Mouse (Mus musculus) limb, embryonic 14.5 days (tissue): ENCODE measurements around the gene Fitm2. TPM values are rescaled to one million over a fixed set of nuclear protein-coding genes. Genes with fewer than 3 reads are reported as not detected.

Source experiments
- ATAC-seq: fragments of 200-750 bp; cut with Nextera tagmentation; 2 replicates; pipeline ENCODE4 v1.8.0; 2017; ENCODE audit warnings: low read depth, moderate number of reproducible peaks, moderate TSS enrichment; ENCODE audit not compliant: low FRiP score
- DNase-seq: peaks from one replicate; pipeline ENCODE4 v3.0.0-alpha.2; 2015; ENCODE audit warnings: low spot score
- H3K27ac ChIP-seq: fragments of 300-500 bp; sonication (generic); replicated peaks from 2 replicates; pipeline ENCODE4 v1.5.1; 2014; ENCODE audit warnings: low read depth, mild to moderate bottlenecking, low read length, moderate library complexity, mixed read lengths
- H3K27me3 ChIP-seq: fragments of 300-500 bp; sonication (generic); 2 replicates; pipeline ENCODE4 v1.6.1; 2014; ENCODE audit warnings: low read length, mixed read lengths; ENCODE audit not compliant: control insufficient read depth, insufficient read depth
- H3K36me3 ChIP-seq: fragments of 300-500 bp; sonication (generic); 2 replicates; pipeline ENCODE4 v1.6.1; 2014; ENCODE audit warnings: mild to moderate bottlenecking, low read length, moderate library complexity, mixed read lengths; ENCODE audit not compliant: control insufficient read depth, insufficient read depth
- H3K4me1 ChIP-seq: fragments of 300-500 bp; sonication (generic); 2 replicates; pipeline ENCODE4 v1.6.1; 2014; ENCODE audit warnings: antibody characterized with exemption, low read length, mixed read lengths; ENCODE audit not compliant: control insufficient read depth, insufficient read depth
- H3K4me2 ChIP-seq: fragments of 300-500 bp; sonication (generic); replicated peaks from 2 replicates; pipeline ENCODE4 v1.6.1; 2014; ENCODE audit warnings: low read depth, mild to moderate bottlenecking, low read length, moderate library complexity; ENCODE audit not compliant: severe bottlenecking
- H3K4me3 ChIP-seq: fragments of 300-500 bp; sonication (generic); replicated peaks from 2 replicates; pipeline ENCODE4 v1.5.1; 2014; ENCODE audit warnings: low read length
- H3K9ac ChIP-seq: fragments of 300-500 bp; sonication (generic); 2 replicates; pipeline ENCODE4 v1.6.1; 2014; ENCODE audit warnings: mild to moderate bottlenecking, low read depth, low read length, moderate library complexity; ENCODE audit not compliant: severe bottlenecking
- H3K9me3 ChIP-seq: fragments of 300-500 bp; sonication (generic); 2 replicates; pipeline ENCODE4 v1.6.1; 2016; ENCODE audit warnings: low read length; ENCODE audit not compliant: control insufficient read depth
- POLR2A ChIP-seq: fragments of 200-500 bp; IDR thresholded peaks from 2 replicates; pipeline ENCODE4 v1.8.0; 2012; ENCODE audit warnings: inconsistent platforms, mild to moderate bottlenecking, moderate library complexity, borderline replicate concordance; ENCODE audit not compliant: insufficient read depth, insufficient read length; ENCODE audit errors: extremely low read depth
- WGBS: fragments of 180-500 bp; shearing (Covaris S2); extraction: QIAGEN DNeasy Blood & Tissue Kit; methylation state at CpG from one replicate; pipeline ENCODE4 v1.1.7; 2014; 5-methylcytosine and 5-hydroxymethylcytosine counted together
- polyA plus RNA-seq, 2 experiments: library from polyadenylated mRNA; depleted of rRNA in 1 of 2; stranded (reverse) in 1 of 2; unstranded in 1 of 2; fragments of >200 nt; fragmentation: Nextera tagmentation in 1 of 2; extraction: Ambion mirVana in 1 of 2; gene quantifications; 2 replicates each; pipeline versions ENCODE4 v1.2.1 to v1.2.3; 2012 to 2014

The Fitm2 gene
- polyA plus RNA-seq, 2 experiments, result 7.5 to 9.5 TPM

DNA sequence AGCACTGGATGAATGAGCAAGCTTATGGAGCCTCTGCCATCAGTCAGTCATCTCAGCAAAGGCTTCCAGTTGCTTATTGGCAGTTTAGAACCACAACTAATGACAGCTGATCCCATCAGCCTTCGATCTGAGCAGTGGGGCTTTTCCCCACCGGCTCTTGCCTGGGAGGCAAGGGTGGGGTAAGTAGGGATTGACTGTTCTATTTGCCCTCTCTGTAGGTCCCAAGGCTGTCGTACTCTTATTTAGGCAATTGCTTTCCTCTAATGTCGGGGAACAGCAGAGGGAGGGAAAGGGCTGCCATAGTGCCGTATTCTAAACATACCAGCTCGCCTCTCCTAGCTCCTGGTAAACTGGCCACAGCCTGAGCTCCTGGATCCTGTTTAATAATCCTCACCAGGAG is 47.8 kb downstream of the Fitm2 start, which contains the start of gene Oser1:
Oser1 (minus strand) TSS at position 101 of the 400 bp plus-strand sequence.
- TF ChIP-seq POLR2A, result no peak
- Histone ChIP-seq H3K4me3 (no peak within 1 kb of the TSS), H3K4me2 (no peak within 1 kb of the TSS), H3K36me3 (no peaks in the 10 kb centered on the region), H3K4me1 (peaks cover 8% of the 10 kb centered on the region), H3K27me3 (no peaks in the 10 kb centered on the region), H3K9me3 (no peaks in the 10 kb centered on the region), H3K27ac (no peak within 1 kb of the TSS), H3K9ac (no peak within 1 kb of the TSS)
- ATAC-seq (no peak), DNase-seq (no peak)
- 76% methylated on average over 6 of the region's 6 CpGs for WGBS

DNA sequence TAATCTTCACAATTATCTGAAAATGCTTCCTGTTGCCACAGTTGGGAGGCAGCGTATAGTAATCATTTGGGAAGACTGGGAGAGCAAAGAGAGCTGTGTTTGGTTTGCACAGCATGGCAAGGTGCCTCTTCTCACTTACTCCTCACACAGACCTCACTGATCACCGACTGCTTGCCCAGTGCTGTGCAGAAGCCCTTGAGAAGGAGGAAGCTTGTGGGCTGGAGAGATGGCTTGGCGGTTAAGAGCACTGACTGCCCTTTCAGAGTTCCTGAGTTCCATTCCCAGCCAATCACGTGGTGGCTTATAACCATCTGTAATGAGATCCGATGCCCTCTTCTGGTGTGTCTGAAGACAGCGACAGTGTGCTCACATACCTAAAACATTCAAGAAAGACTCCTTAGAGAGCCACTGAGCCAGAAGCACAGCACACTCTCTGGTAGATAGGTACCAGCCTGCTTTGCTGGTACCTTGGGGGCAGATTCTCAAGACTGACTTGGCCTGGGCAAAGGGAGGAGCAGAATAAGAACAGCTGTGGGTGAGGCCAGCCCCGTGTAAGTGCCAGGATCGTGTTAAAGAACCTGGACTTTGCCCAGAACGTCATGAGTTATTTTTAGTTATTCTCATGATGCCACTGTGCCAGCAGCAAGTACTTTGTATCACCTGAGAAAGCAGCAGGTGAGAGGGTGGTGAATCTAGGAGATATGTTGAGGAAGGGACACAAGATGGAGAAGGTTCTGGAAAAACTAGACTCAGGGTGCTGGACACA is 49.4 kb downstream of the Fitm2 start:
- Histone ChIP-seq H3K9me3 (no peaks in the 10 kb centered on the region), H3K27ac (no peak overlapping the region), H3K4me1 (peaks cover 12% of the 10 kb centered on the region), H3K36me3 (no peaks in the 10 kb centered on the region), H3K4me2 (no peak overlapping the region), H3K27me3 (no peaks in the 10 kb centered on the region), H3K9ac (no peak overlapping the region), H3K4me3 (no peak overlapping the region)
- no peak for ATAC-seq
- no peak for TF ChIP-seq POLR2A
- WGBS, result 80% methylated on average over 9 of the region's 9 CpGs
- DNase-seq, result no peak

DNA sequence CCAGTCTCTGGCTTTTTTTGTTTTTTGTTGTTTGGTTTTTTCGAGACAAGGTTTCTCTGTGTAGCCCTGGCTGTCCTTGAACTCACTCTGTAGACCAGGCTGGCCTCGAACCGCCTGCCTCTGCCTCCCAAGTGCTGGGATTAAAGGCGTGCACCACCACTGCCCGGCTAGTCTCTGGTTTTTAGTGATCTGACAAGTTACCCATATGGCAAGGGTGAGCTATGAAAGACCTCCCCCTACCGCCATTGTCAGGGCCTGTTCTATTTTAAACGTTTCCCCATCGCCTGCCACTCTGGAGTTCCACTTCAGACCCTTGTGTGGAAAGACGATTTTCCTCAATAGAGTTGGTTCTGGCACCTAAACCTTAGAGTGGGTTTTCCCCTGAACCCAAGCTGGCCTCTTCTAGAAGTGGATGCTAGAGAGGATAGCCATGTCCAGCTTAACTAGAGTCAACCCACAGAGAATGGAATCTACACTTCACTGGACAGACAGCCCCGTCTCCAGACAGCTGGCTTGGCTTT is 52.0 kb downstream of the Fitm2 start:
- H3K4me1 ChIP-seq, result peaks cover 20% of the 10 kb centered on the region
- H3K27ac ChIP-seq, result no peak overlapping the region
- 40% methylated on average over 10 of the region's 10 CpGs for WGBS
- no peaks in the 10 kb centered on the region for H3K27me3 ChIP-seq
- TF ChIP-seq POLR2A, result no peak
- ATAC-seq, result no peak
- peak overlapping the region; percentile 46 for H3K9ac ChIP-seq
- no peak for DNase-seq
- H3K36me3 ChIP-seq, result no peaks in the 10 kb centered on the region
- peak overlapping the region; percentile 73 for H3K4me3 ChIP-seq
- no peaks in the 10 kb centered on the region for H3K9me3 ChIP-seq
- peak overlapping the region; percentile 58 for H3K4me2 ChIP-seq

DNA sequence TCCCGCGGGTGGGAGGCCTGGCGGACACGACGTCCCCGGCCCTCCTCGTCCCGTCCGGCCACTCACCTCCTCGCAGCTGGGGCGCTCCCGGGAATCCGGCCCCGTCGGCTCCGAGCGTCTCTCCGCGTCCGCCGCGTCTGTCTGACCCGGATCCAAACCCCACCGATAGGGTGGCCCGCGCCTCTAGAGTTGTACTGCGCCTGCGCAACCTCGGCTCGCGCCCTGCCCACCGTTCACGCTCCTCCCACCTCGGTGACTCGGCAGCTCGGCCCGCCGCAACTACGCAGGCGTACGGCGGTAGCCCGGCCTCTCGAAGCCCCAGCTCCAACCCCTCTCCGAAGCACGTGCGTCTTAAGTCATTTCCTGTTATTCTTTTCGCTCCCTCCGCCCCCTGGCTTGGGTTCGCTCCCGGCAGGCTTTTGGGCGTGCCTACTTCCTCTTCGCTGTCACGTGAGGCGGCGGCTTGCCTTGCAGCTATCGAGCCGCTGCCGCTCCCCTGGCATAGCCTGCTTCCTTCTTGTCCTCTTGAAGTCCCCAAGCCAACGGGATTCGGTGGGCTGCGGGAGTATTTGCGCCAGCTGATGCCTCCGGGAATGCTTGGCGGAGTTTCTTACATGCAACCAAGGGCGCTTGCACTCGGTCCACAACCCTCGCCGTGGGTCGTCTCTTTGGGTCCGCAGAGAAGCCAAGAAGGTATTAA is 52.9 kb downstream of the Fitm2 start:
- peak overlapping the region; percentile 73 for H3K4me3 ChIP-seq
- DNase-seq (peak; percentile 97), ATAC-seq (peak; percentile 99)
- peak overlapping the region; percentile 70 for H3K27ac ChIP-seq
- peaks cover 20% of the 10 kb centered on the region for H3K4me1 ChIP-seq
- H3K4me2 ChIP-seq, result peak overlapping the region; percentile 58
- peak overlapping the region; percentile 88 for H3K9ac ChIP-seq
- peaks cover 6% of the 10 kb centered on the region for H3K36me3 ChIP-seq
- H3K9me3 ChIP-seq, result no peaks in the 10 kb centered on the region
- peak; percentile 83; the same call in 1 of the 2 replicates for TF ChIP-seq POLR2A
- H3K27me3 ChIP-seq, result no peaks in the 10 kb centered on the region
- WGBS, result under 1% methylated on average over 50 of the region's 71 CpGs

DNA sequence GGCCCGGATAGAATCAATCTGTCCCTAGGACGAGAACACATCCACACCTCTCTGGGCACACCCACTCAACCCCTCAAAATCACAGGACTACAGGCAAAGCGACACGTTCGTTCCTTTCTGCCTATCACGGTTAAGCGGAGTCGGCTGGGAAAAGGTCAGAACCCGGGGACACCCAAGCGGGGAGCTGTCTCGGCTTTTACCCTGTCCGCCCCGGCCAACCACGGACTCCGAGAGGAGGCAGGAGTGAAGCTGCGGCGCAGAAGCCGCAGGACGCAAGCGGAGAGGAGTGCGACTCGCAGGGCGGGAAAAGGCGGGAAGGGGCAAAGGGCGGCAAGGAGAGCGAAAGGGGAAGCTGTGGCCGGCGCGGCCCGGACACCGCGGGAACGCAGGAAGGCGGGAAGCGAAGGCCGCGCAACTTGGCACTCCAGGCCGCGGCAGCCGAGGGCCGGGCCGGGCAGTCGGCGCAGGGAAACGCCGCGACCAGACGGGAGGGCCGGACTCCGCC is 53.5 kb downstream of the Fitm2 start:
- Histone ChIP-seq H3K27me3 (no peaks in the 10 kb centered on the region), H3K9me3 (no peaks in the 10 kb centered on the region), H3K36me3 (peaks cover 11% of the 10 kb centered on the region), H3K4me2 (peak overlapping the region; percentile 58), H3K9ac (peak overlapping the region; percentile 88), H3K4me1 (peaks cover 20% of the 10 kb centered on the region), H3K27ac (peak overlapping the region; percentile 70), H3K4me3 (peak overlapping the region; percentile 73)
- WGBS, result under 1% methylated on average over 35 of the region's 50 CpGs
- TF ChIP-seq POLR2A, result no peak
- ATAC-seq (no peak), DNase-seq (peak; percentile 22)
